Mouse (Mus musculus) midbrain, embryonic 15.5 days (tissue): ENCODE data around the gene Zfp111. TPM values are rescaled to one million over a fixed set of nuclear protein-coding genes. Genes with fewer than 3 reads are reported as not detected.

ENCODE experiments used
- ATAC-seq: fragments of 200-750 bp; cut with Nextera tagmentation; replicated peaks from 2 replicates; pipeline ENCODE4 v1.8.0; 2017; ENCODE audit warnings: moderate TSS enrichment
- H3K27ac ChIP-seq: fragments of 300-500 bp; sonication (generic); 2 replicates; pipeline ENCODE4 v1.5.1; 2015; ENCODE audit warnings: mild to moderate bottlenecking, inconsistent platforms
- H3K27me3 ChIP-seq: fragments of 300-500 bp; sonication (generic); replicated peaks from 2 replicates; pipeline ENCODE4 v1.6.1; 2015; ENCODE audit warnings: inconsistent platforms
- H3K36me3 ChIP-seq: fragments of 300-500 bp; sonication (generic); replicated peaks from 2 replicates; pipeline ENCODE4 v1.6.1; 2015; ENCODE audit warnings: inconsistent platforms
- H3K4me1 ChIP-seq: fragments of 300-500 bp; sonication (generic); 2 replicates; pipeline ENCODE4 v1.6.1; 2015; ENCODE audit warnings: inconsistent platforms
- H3K4me2 ChIP-seq: fragments of 300-500 bp; sonication (generic); 2 replicates; pipeline ENCODE4 v1.6.1; 2015; ENCODE audit warnings: inconsistent platforms, mild to moderate bottlenecking, moderate library complexity
- H3K4me3 ChIP-seq: fragments of 300-500 bp; sonication (generic); 2 replicates; pipeline ENCODE4 v1.5.1; 2015; ENCODE audit warnings: mild to moderate bottlenecking, inconsistent platforms
- H3K9ac ChIP-seq: fragments of 300-500 bp; sonication (generic); 2 replicates; pipeline ENCODE4 v1.6.1; 2015; ENCODE audit warnings: mild to moderate bottlenecking, inconsistent platforms
- H3K9me3 ChIP-seq: fragments of 300-500 bp; sonication (generic); 2 replicates; pipeline ENCODE4 v1.6.1; 2016; ENCODE audit warnings: inconsistent platforms
- WGBS: fragments of 180-500 bp; shearing (Covaris S2); methylation state at CpG from one replicate; pipeline ENCODE4 v1.1.7; 2015; ENCODE audit warnings: mixed read lengths; 5-methylcytosine and 5-hydroxymethylcytosine counted together
- polyA plus RNA-seq: library from polyadenylated mRNA; unstranded; fragments of >200 nt; fragmentation: Nextera tagmentation; extraction: Ambion mirVana; gene quantifications from 2 replicates; pipeline ENCODE4 v1.2.1, GENCODE M21; 2015

Gene Zfp111
- polyA plus RNA-seq, 1 experiment from 2014 or later = 6.9 TPM

- H3K9ac ChIP-seq = no peak overlapping the region
- no peak for ATAC-seq
- H3K27me3 ChIP-seq = no peaks in the 10 kb centered on the region
- no peak overlapping the region for H3K4me3 ChIP-seq
- no peaks in the 10 kb centered on the region for H3K4me1 ChIP-seq
- H3K36me3 ChIP-seq = peaks cover 31% of the 10 kb centered on the region
- WGBS = 95% methylated on average over 3 of the region's 3 CpGs
- no peaks in the 10 kb centered on the region for H3K9me3 ChIP-seq
- H3K4me2 ChIP-seq = no peak overlapping the region
- no peak overlapping the region for H3K27ac ChIP-seq
These were observed 18.1 kb downstream of the Zfp111 start for GRCm38 (mm10) chr7:24193157-24193556.

- Histone ChIP-seq H3K4me2 (no peak overlapping the region), H3K4me1 (no peaks in the 10 kb centered on the region), H3K9ac (no peak overlapping the region), H3K27ac (no peak overlapping the region), H3K27me3 (no peaks in the 10 kb centered on the region), H3K36me3 (peaks cover 19% of the 10 kb centered on the region; the same call in 1 of the 2 replicates), H3K9me3 (no peaks in the 10 kb centered on the region), H3K4me3 (no peak overlapping the region)
- no peak for ATAC-seq
- 81% methylated on average over 2 of the region's 2 CpGs for WGBS
These were observed 19.9 kb downstream of the Zfp111 start for GRCm38 (mm10) chr7:24191361-24191760.

- Histone ChIP-seq H3K4me1 (no peaks in the 10 kb centered on the region), H3K9ac (no peak overlapping the region), H3K27ac (no peak overlapping the region), H3K27me3 (no peaks in the 10 kb centered on the region), H3K36me3 (peaks cover 15% of the 10 kb centered on the region; the same call in 1 of the 2 replicates), H3K9me3 (no peaks in the 10 kb centered on the region), H3K4me3 (no peak overlapping the region), H3K4me2 (no peak overlapping the region)
- 84% methylated on average over 5 of the region's 5 CpGs for WGBS
- no peak for ATAC-seq
These were observed 21.7 kb downstream of the Zfp111 start for GRCm38 (mm10) chr7:24189571-24189944.

- Histone ChIP-seq H3K4me3 (no peak overlapping the region), H3K9me3 (no peaks in the 10 kb centered on the region), H3K27me3 (no peaks in the 10 kb centered on the region), H3K4me2 (no peak overlapping the region), H3K9ac (no peak overlapping the region), H3K36me3 (peaks cover 10% of the 10 kb centered on the region; the same call in 1 of the 2 replicates), H3K27ac (no peak overlapping the region), H3K4me1 (no peaks in the 10 kb centered on the region)
- WGBS = 69% methylated on average over 4 of the region's 4 CpGs
- no peak for ATAC-seq
These were observed 22.2 kb downstream of the Zfp111 start for GRCm38 (mm10) chr7:24188901-24189570.

GRCm38 (mm10) chr7:24187611-24188010 lies 23.6 kb downstream of the Zfp111 start:
- H3K36me3 ChIP-seq = no peaks in the 10 kb centered on the region
- no peaks in the 10 kb centered on the region for H3K9me3 ChIP-seq
- H3K4me1 ChIP-seq = no peaks in the 10 kb centered on the region
- no peak overlapping the region for H3K4me2 ChIP-seq
- no peak for ATAC-seq
- H3K27me3 ChIP-seq = no peaks in the 10 kb centered on the region
- H3K9ac ChIP-seq = no peak overlapping the region
- WGBS = 59% methylated on average over 1 of the region's 1 CpGs
- H3K27ac ChIP-seq = no peak overlapping the region
- H3K4me3 ChIP-seq = no peak overlapping the region

GRCm38 (mm10) chr7:24175337-24175711 lies 35.9 kb downstream of the Zfp111 start:
- no peaks in the 10 kb centered on the region for H3K36me3 ChIP-seq
- peak overlapping the region; percentile 58 for H3K4me3 ChIP-seq
- WGBS = 61% methylated on average over 6 of the region's 6 CpGs
- no peaks in the 10 kb centered on the region for H3K9me3 ChIP-seq
- peak overlapping the region; percentile 76; the same call in 1 of the 2 replicates for H3K27ac ChIP-seq
- peak; percentile 57; the same call in 1 of the 2 replicates for ATAC-seq
- no peaks in the 10 kb centered on the region for H3K27me3 ChIP-seq
- H3K4me2 ChIP-seq = peak overlapping the region; percentile 57
- peaks cover 10% of the 10 kb centered on the region; the same call in 1 of the 2 replicates for H3K4me1 ChIP-seq
- H3K9ac ChIP-seq = peak overlapping the region; percentile 59; the same call in 1 of the 2 replicates

GRCm38 (mm10) chr7:24174618-24175336 lies 36.5 kb downstream of the Zfp111 start, which contains the start of gene Zfp114:
TSS of gene Zfp114 (plus strand) at chr7:24175060.
- H3K4me3 ChIP-seq = peak within 1 kb of the TSS; percentile 58
- peak; percentile 93 for ATAC-seq
- no peaks in the 10 kb centered on the region for H3K36me3 ChIP-seq
- H3K4me2 ChIP-seq = peak within 1 kb of the TSS; percentile 57
- no peaks in the 10 kb centered on the region for H3K9me3 ChIP-seq
- WGBS = 12% methylated on average over 23 of the region's 23 CpGs
- peak within 1 kb of the TSS; percentile 59 for H3K9ac ChIP-seq
- no peaks in the 10 kb centered on the region for H3K27me3 ChIP-seq
- H3K4me1 ChIP-seq = peaks cover 10% of the 10 kb centered on the region; the same call in 1 of the 2 replicates
- peak within 1 kb of the TSS; percentile 76 for H3K27ac ChIP-seq

GRCm38 (mm10) chr7:24172191-24172590 lies 39.1 kb downstream of the Zfp111 start:
- WGBS = 68% methylated on average over 4 of the region's 4 CpGs
- Histone ChIP-seq H3K9me3 (no peaks in the 10 kb centered on the region), H3K4me3 (no peak overlapping the region), H3K27me3 (no peaks in the 10 kb centered on the region), H3K36me3 (no peaks in the 10 kb centered on the region), H3K27ac (no peak overlapping the region), H3K4me2 (no peak overlapping the region), H3K4me1 (peaks cover 10% of the 10 kb centered on the region; the same call in 1 of the 2 replicates), H3K9ac (no peak overlapping the region)
- no peak for ATAC-seq

GRCm38 (mm10) chr7:24153272-24153671 lies 58.0 kb downstream of the Zfp111 start:
- Histone ChIP-seq H3K36me3 (no peaks in the 10 kb centered on the region), H3K4me2 (no peak overlapping the region), H3K9ac (no peak overlapping the region), H3K9me3 (no peaks in the 10 kb centered on the region), H3K4me3 (no peak overlapping the region), H3K27me3 (no peaks in the 10 kb centered on the region), H3K27ac (no peak overlapping the region), H3K4me1 (no peaks in the 10 kb centered on the region)
- no peak for ATAC-seq
- 5% methylated on average over 1 of the region's 1 CpGs for WGBS

Other genes with a start within 250 kb of the Zfp111 start
- gene Vmn1r181, start 236.8 kb downstream of the Zfp111 start, polyA plus RNA-seq = not detected in 2 replicates
- not detected in 2 replicates for gene V1rd19, start 209.8 kb downstream of the Zfp111 start, polyA plus RNA-seq
- gene Vmn1r183, start 158.2 kb downstream of the Zfp111 start, polyA plus RNA-seq = 0.01 TPM in 1 of 2 replicates, not detected in the other
- 40.1 and 44.1 TPM in 2 replicates for gene Zfp180, start 129.5 kb downstream of the Zfp111 start, polyA plus RNA-seq
- gene Zfp112, start 99.1 kb downstream of the Zfp111 start, polyA plus RNA-seq = 11.3 TPM in 2 replicates
- gene Zfp235, start 77.3 kb downstream of the Zfp111 start, polyA plus RNA-seq = 26.1 and 26.3 TPM in 2 replicates
- 5.6 and 5.7 TPM in 2 replicates for gene Zfp114, start 36.4 kb downstream of the Zfp111 start, polyA plus RNA-seq
- gene Zfp109, start 26.1 kb upstream of the Zfp111 start, polyA plus RNA-seq = 5.2 and 5.9 TPM in 2 replicates
- 7.0 and 7.9 TPM in 2 replicates for gene Zfp108, start 43.4 kb upstream of the Zfp111 start, polyA plus RNA-seq
- gene Zfp93, start 59.0 kb upstream of the Zfp111 start, polyA plus RNA-seq = 8.3 and 9.6 TPM in 2 replicates
- gene Zfp61, start 89.8 kb upstream of the Zfp111 start, polyA plus RNA-seq = 47.2 and 48.6 TPM in 2 replicates
- 23.6 and 24.5 TPM in 2 replicates for gene Zfp94, start 105.2 kb upstream of the Zfp111 start, polyA plus RNA-seq
- gene Tescl, start 122.5 kb upstream of the Zfp111 start, polyA plus RNA-seq = 0.48 TPM in 1 of 2 replicates, not detected in the other
- not detected in 2 replicates for gene Lypd5, start 137.8 kb upstream of the Zfp111 start, polyA plus RNA-seq
- gene Kcnn4, start 158.8 kb upstream of the Zfp111 start, polyA plus RNA-seq = 0.92 and 1.1 TPM in 2 replicates
- gene Smg9, start 188.2 kb upstream of the Zfp111 start, polyA plus RNA-seq = 38.4 and 40.3 TPM in 2 replicates
- not detected in 2 replicates for gene Irgc1, start 240.9 kb upstream of the Zfp111 start, polyA plus RNA-seq